Mouse (Mus musculus) liver, postnatal 0 days (tissue): Measurements from ENCODE around the gene Pla2g3. TPM values are rescaled to one million over a fixed set of nuclear protein-coding genes. Genes with fewer than 3 reads are reported as not detected.

ENCODE experiments used
- ATAC-seq: fragments of 200-750 bp; cut with Nextera tagmentation; 2 replicates; pipeline ENCODE4 v1.8.0; 2017; ENCODE audit warnings: mild to moderate bottlenecking, moderate library complexity
- DNase-seq: peaks from one replicate; pipeline ENCODE4 v3.0.0-alpha.2; 2016
- H3K27ac ChIP-seq: fragments of 300-500 bp; sonication (generic); 2 replicates; pipeline ENCODE4 v1.5.1; 2014; ENCODE audit warnings: antibody characterized with exemption, moderate library complexity, mild to moderate bottlenecking, low read depth
- H3K27me3 ChIP-seq: fragments of 300-500 bp; sonication (generic); 2 replicates; pipeline ENCODE4 v1.6.1; 2014; ENCODE audit warnings: low read length, control low read depth, mixed read lengths; ENCODE audit not compliant: insufficient read depth
- H3K36me3 ChIP-seq: fragments of 300-500 bp; sonication (generic); replicated peaks from 2 replicates; pipeline ENCODE4 v1.6.1; 2014; ENCODE audit warnings: mild to moderate bottlenecking, control low read depth, low read length, moderate library complexity, mixed read lengths; ENCODE audit not compliant: insufficient read depth
- H3K4me1 ChIP-seq: fragments of 300-500 bp; sonication (generic); 2 replicates; pipeline ENCODE4 v1.6.1; 2014; ENCODE audit warnings: antibody characterized with exemption, mild to moderate bottlenecking, control low read depth; ENCODE audit not compliant: insufficient read depth
- H3K4me2 ChIP-seq: fragments of 300-500 bp; sonication (generic); 2 replicates; pipeline ENCODE4 v1.6.1; 2014; ENCODE audit warnings: low read depth, mild to moderate bottlenecking, low read length, moderate library complexity, mixed read lengths
- H3K4me3 ChIP-seq: fragments of 300-500 bp; sonication (generic); 2 replicates; pipeline ENCODE4 v1.5.1; 2014; ENCODE audit warnings: low read depth, low read length
- H3K9ac ChIP-seq: fragments of 300-500 bp; sonication (generic); replicated peaks from 2 replicates; pipeline ENCODE4 v1.6.1; 2014; ENCODE audit warnings: mild to moderate bottlenecking, moderate library complexity
- H3K9me3 ChIP-seq: fragments of 300-500 bp; sonication (generic); 2 replicates; pipeline ENCODE4 v1.6.1; 2016; ENCODE audit warnings: mild to moderate bottlenecking, control low read depth, low read length, mixed read lengths
- CTCF ChIP-seq: sonication (generic); IDR thresholded peaks from 2 replicates; pipeline ENCODE4 v1.5.1; 2016; ENCODE audit warnings: antibody characterized with exemption, low read depth
- EP300 ChIP-seq: IDR thresholded peaks from 2 replicates; pipeline ENCODE4 v1.6.1; 2016; ENCODE audit warnings: antibody characterized with exemption, low read depth, mild to moderate bottlenecking
- WGBS: fragments of 180-500 bp; shearing (Covaris S2); extraction: QIAGEN DNeasy Blood & Tissue Kit; methylation state at CpG from one replicate; pipeline ENCODE4 v1.1.7; 2014; ENCODE audit not compliant: insufficient replicate concordance; 5-methylcytosine and 5-hydroxymethylcytosine counted together
- polyA plus RNA-seq: library from polyadenylated mRNA; unstranded; fragments of >200 nt; fragmentation: Nextera tagmentation; extraction: Ambion mirVana; gene quantifications from 2 replicates; pipeline ENCODE4 v1.2.1, GENCODE M21; 2015

The Pla2g3 gene
- polyA plus RNA-seq, 1 experiment from 2014 or later: 0.07 TPM

DNA sequence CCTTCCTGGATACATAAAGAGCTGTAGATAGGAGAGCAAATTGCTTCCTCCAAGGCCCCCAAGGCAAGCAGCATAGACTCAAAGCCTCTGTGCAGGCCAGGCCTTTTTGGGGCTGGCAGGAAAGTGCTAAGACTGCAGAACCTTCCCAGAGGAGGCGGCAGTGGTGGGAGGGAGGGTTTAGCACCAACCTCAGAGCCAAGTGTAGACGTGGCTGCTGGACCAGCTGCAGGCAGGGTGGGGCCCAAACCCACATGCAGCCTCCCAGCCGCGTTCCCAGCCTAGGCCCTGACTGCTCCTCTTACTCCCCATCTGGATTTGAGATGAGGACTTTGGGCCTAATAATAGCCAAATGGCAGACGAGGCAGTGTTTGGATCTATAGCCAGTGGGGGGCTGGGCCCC is 54.9 kb downstream of the Pla2g3 start:
- ATAC-seq (no peak), DNase-seq (peak; percentile 14)
- 45% methylated on average over 5 of the region's 5 CpGs for WGBS
- Histone ChIP-seq H3K9ac (no peak overlapping the region), H3K4me3 (no peak overlapping the region), H3K27ac (no peak overlapping the region), H3K9me3 (peaks cover 4% of the 10 kb centered on the region), H3K4me1 (peaks cover 15% of the 10 kb centered on the region), H3K36me3 (no peaks in the 10 kb centered on the region), H3K4me2 (no peak overlapping the region), H3K27me3 (no peaks in the 10 kb centered on the region)
- no peak for TF ChIP-seq CTCF
- TF ChIP-seq EP300: no peak

DNA sequence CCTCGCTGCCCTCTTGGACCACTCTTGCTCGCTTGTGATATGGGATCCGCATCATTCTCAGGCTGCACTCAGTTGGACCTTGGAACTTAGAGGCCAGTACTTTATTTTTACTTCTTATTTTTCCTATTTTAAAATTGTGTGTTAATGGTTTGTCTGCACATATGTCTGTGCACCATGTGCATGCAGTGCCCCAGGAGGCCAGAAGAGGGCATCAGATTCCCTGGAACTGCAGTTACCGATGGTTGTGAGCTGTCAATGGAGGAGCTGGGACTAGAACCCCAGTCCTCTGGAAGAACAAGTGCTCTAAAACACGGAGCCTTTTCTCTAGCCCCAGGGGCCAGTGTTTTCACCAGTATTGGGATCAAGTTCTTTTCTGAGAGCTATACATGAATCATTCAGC is 56.3 kb downstream of the Pla2g3 start:
- Histone ChIP-seq H3K4me3 (no peak overlapping the region), H3K27ac (no peak overlapping the region), H3K27me3 (no peaks in the 10 kb centered on the region), H3K4me2 (no peak overlapping the region), H3K4me1 (peaks cover 11% of the 10 kb centered on the region), H3K9me3 (peaks cover 4% of the 10 kb centered on the region), H3K9ac (no peak overlapping the region), H3K36me3 (no peaks in the 10 kb centered on the region)
- DNase-seq (no peak), ATAC-seq (no peak)
- peak; percentile 39 for TF ChIP-seq CTCF
- TF ChIP-seq EP300: no peak
- WGBS: 90% methylated on average over 5 of the region's 5 CpGs

DNA sequence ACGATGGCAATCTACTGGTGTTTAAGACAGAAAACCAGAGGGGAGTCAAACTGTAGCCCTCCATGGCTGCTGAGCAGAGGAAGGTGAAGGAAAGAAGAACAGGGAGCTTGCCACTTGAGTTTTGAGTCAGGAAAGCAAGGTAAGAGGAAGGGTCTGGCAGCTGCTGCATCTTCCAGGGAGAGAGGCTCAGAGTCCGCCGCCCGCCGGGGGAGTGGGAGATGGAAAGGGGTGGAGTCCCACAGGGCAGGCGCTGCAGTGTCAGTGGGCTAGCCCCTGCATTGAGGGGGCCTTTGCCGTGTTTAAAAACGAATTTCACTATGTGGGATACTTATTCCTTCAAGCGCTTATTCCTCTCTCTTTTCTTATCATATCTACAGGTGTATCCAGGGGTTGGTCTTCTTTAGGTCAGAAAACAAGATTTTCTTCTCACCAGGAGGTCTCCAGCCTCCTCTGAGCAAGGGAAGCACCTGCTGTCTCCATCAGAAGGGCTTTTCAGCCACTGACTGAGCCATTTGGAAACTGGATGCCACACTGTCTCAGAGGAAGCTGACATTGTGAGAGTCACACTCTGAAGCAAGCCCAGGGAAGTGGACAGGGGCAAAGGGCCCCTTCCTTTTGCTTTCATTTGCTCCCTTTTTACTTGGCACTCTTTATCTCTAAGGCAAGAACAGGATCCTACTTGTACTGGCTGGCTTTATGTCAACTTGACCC is 57.6 kb downstream of the Pla2g3 start:
- DNase-seq (peak; percentile 31), ATAC-seq (peak; percentile 50; the same call in 1 of the 2 replicates)
- no peak overlapping the region for H3K9ac ChIP-seq
- no peaks in the 10 kb centered on the region for H3K36me3 ChIP-seq
- WGBS: 41% methylated on average over 9 of the region's 9 CpGs
- TF ChIP-seq EP300: no peak
- TF ChIP-seq CTCF: no peak
- 0 out of 2 replicates have a peak overlapping the region, but pooled peaks have one; percentile 14 for H3K4me2 ChIP-seq
- peaks cover 6% of the 10 kb centered on the region for H3K4me1 ChIP-seq
- H3K4me3 ChIP-seq: no peak overlapping the region
- H3K27me3 ChIP-seq: no peaks in the 10 kb centered on the region
- peaks cover 4% of the 10 kb centered on the region for H3K9me3 ChIP-seq
- H3K27ac ChIP-seq: peak overlapping the region; percentile 73

DNA sequence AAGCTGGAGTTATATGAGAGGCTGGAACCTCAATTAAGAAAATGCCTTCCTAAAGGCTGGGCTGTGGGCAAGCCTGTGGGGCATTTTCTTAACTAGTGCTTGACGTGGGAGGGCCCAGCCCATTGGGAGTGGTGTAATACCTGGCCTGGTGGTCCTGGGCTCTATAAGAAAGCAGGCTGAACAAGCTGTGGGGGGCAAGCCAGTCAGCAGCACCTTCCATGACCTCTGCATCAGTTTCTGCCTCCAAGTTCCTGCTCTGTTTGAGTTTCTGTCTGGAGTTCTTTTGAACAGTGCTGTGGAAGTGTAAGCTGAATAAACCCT is 58.1 kb downstream of the Pla2g3 start:
- Histone ChIP-seq H3K9ac (no peak overlapping the region), H3K4me2 (peak overlapping the region; percentile 14; the same call in 1 of the 2 replicates), H3K4me1 (peaks cover 6% of the 10 kb centered on the region), H3K9me3 (peaks cover 4% of the 10 kb centered on the region), H3K4me3 (no peak overlapping the region), H3K27me3 (no peaks in the 10 kb centered on the region), H3K36me3 (no peaks in the 10 kb centered on the region), H3K27ac (peak overlapping the region; percentile 73)
- no peak for TF ChIP-seq EP300
- no peak for TF ChIP-seq CTCF
- DNase-seq (peak; percentile 11), ATAC-seq (no peak; the same call in 1 of the 2 replicates)
- WGBS: 17% methylated on average over 1 of the region's 1 CpGs

DNA sequence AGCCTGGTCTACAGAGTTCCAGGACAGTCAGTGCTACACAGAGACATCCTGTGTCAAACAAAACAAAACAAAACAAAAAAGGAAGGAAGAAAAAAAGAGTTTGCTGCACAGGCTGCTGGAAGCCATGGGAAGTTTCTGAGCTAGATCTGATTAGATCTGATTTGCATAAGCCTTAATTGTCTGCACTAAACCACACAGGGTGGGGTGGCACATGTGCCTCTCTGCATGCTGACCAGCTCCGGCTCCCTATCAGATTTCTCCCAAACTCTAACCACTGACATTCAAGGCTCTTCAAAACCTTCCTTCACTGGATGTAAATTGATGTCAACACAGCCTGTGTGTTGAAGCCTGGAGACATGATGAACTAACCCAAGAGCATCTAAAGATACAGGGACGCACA is 59.0 kb downstream of the Pla2g3 start:
- no peak overlapping the region for H3K27ac ChIP-seq
- no peak overlapping the region for H3K4me2 ChIP-seq
- ATAC-seq: no peak
- peaks cover 6% of the 10 kb centered on the region for H3K4me1 ChIP-seq
- H3K9me3 ChIP-seq: peaks cover 4% of the 10 kb centered on the region
- H3K9ac ChIP-seq: no peak overlapping the region
- no peak for TF ChIP-seq CTCF
- H3K4me3 ChIP-seq: no peak overlapping the region
- 57% methylated on average over 2 of the region's 2 CpGs for WGBS
- no peak for DNase-seq
- H3K27me3 ChIP-seq: no peaks in the 10 kb centered on the region
- no peaks in the 10 kb centered on the region for H3K36me3 ChIP-seq

DNA sequence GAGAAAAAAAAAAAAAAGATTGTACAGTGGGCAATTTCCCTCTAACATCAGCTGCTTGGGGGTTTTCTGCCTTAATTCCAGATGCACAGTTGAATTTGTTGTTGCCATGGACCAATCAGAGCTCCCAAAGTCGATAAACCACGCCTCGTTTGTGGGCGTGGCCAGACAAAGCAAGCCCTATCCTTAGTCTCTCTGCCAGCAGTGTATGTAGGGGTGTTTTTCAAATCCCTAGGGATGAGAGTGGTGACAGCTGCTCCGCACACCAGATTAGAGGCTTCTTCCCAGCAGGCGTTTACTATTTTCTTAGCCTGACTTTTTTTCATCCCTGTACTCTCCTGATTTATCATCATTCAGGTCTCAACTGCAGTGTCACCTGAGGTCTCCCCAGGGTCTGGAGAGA is 59.9 kb downstream of the Pla2g3 start:
- peak; percentile 41 for DNase-seq
- no peak overlapping the region for H3K4me2 ChIP-seq
- H3K9me3 ChIP-seq: peaks cover 4% of the 10 kb centered on the region
- H3K27me3 ChIP-seq: no peaks in the 10 kb centered on the region
- H3K4me3 ChIP-seq: no peak overlapping the region
- H3K27ac ChIP-seq: no peak overlapping the region
- no peak overlapping the region for H3K9ac ChIP-seq
- ATAC-seq: no peak
- H3K4me1 ChIP-seq: peaks cover 6% of the 10 kb centered on the region
- no peaks in the 10 kb centered on the region for H3K36me3 ChIP-seq
- TF ChIP-seq CTCF: no peak
- no peak for TF ChIP-seq EP300
- 45% methylated on average over 6 of the region's 6 CpGs for WGBS
